Mouse (Mus musculus): Measurements from ENCODE around the gene Pik3r2. TPM values are rescaled to one million over a fixed set of nuclear protein-coding genes. Genes with fewer than 3 reads are reported as not detected.
A peak's percentile ranks its signal among the peaks of the same experiment; 100 is the strongest.

The Pik3r2 gene
- polyA plus RNA-seq, 1 experiment from 2014 or later = 84.5 TPM

GRCm38 (mm10) chr8:70808955-70809701, 32.6 kb upstream of the Pik3r2 start:
- Histone ChIP-seq H3K36me3 (no peaks in the 10 kb centered on the region), H3K4me1 (peaks cover 9% of the 10 kb centered on the region; the same call in 1 of the 2 replicates), H3K9me3 (replicated peaks) (no peaks in the 10 kb centered on the region), H3K27me3 (peaks cover 36% of the 10 kb centered on the region), H3K27ac (no peak overlapping the region), H3K9ac (no peak overlapping the region), H3K4me3 (no peak overlapping the region), H3K4me2 (replicated peaks) (no peak overlapping the region)
- WGBS = 75% methylated on average over 8 of the region's 8 CpGs
- no peak for ATAC-seq (ENCODE audit: low FRiP score)

- no peaks in the 10 kb centered on the region for H3K36me3 ChIP-seq
- WGBS = 54% methylated on average over 5 of the region's 5 CpGs
- no peak within 1 kb of the TSS for H3K9ac ChIP-seq
- peaks cover 16% of the 10 kb centered on the region for H3K4me1 ChIP-seq
- no peak within 1 kb of the TSS for H3K4me2 ChIP-seq (replicated peaks)
- ATAC-seq (ENCODE audit: low FRiP score) = no peak
- peaks cover 42% of the 10 kb centered on the region for H3K27me3 ChIP-seq
- no peak within 1 kb of the TSS for H3K27ac ChIP-seq
- H3K4me3 ChIP-seq = no peak within 1 kb of the TSS
- H3K9me3 ChIP-seq (replicated peaks) = no peaks in the 10 kb centered on the region
These were observed 31.7 kb upstream of the Pik3r2 start, which contains the start of gene Il12rb1 for GRCm38 (mm10) chr8:70808239-70808638. Gene Il12rb1 (plus strand): TSS chr8:70808449.

GRCm38 (mm10) chr8:70807304-70807703, 30.8 kb upstream of the Pik3r2 start:
- ATAC-seq (ENCODE audit: low FRiP score) = no peak
- no peak overlapping the region for H3K4me2 ChIP-seq (replicated peaks)
- H3K4me1 ChIP-seq = peaks cover 16% of the 10 kb centered on the region
- H3K27me3 ChIP-seq = peaks cover 52% of the 10 kb centered on the region
- H3K4me3 ChIP-seq = no peak overlapping the region
- no peak overlapping the region for H3K9ac ChIP-seq
- H3K9me3 ChIP-seq (replicated peaks) = no peaks in the 10 kb centered on the region
- H3K36me3 ChIP-seq = no peaks in the 10 kb centered on the region
- WGBS = 53% methylated on average over 1 of the region's 1 CpGs
- no peak overlapping the region for H3K27ac ChIP-seq

- Histone ChIP-seq H3K27me3 (peaks cover 59% of the 10 kb centered on the region), H3K9ac (no peak overlapping the region), H3K4me1 (peaks cover 16% of the 10 kb centered on the region), H3K4me3 (no peak overlapping the region), H3K36me3 (no peaks in the 10 kb centered on the region), H3K4me2 (replicated peaks) (no peak overlapping the region), H3K9me3 (replicated peaks) (no peaks in the 10 kb centered on the region), H3K27ac (no peak overlapping the region)
- 77% methylated on average over 4 of the region's 4 CpGs for WGBS
- ATAC-seq (ENCODE audit: low FRiP score) = no peak
These were observed 30.0 kb upstream of the Pik3r2 start for GRCm38 (mm10) chr8:70806541-70806940.

GRCm38 (mm10) chr8:70804481-70805206, 28.1 kb upstream of the Pik3r2 start, which contains the start of gene Mast3:
Gene Mast3 (minus strand): TSS chr8:70805054.
- WGBS = 2% methylated on average over 45 of the region's 45 CpGs
- H3K27me3 ChIP-seq = peaks cover 67% of the 10 kb centered on the region

GRCm38 (mm10) chr8:70803761-70804480, 27.4 kb upstream of the Pik3r2 start:
- Histone ChIP-seq H3K36me3 (no peaks in the 10 kb centered on the region), H3K27me3 (peaks cover 74% of the 10 kb centered on the region), H3K4me3 (peak overlapping the region; percentile 42), H3K9ac (peak overlapping the region; percentile 44; the same call in 1 of the 2 replicates), H3K27ac (no peak overlapping the region), H3K4me1 (peaks cover 22% of the 10 kb centered on the region), H3K9me3 (replicated peaks) (no peaks in the 10 kb centered on the region), H3K4me2 (replicated peaks) (peak overlapping the region; percentile 72)
- WGBS = 2% methylated on average over 47 of the region's 47 CpGs
- no peak for ATAC-seq (ENCODE audit: low FRiP score)

More at GRCm38 (mm10) chr8:70804481-70805206, 28.1 kb upstream of the Pik3r2 start, which contains the start of gene Mast3:
- ATAC-seq (ENCODE audit: low FRiP score) = peak; percentile 88
- no peaks in the 10 kb centered on the region for H3K9me3 ChIP-seq (replicated peaks)
- no peak within 1 kb of the TSS for H3K27ac ChIP-seq
- peak within 1 kb of the TSS; percentile 42 for H3K4me3 ChIP-seq
- H3K4me1 ChIP-seq = peaks cover 22% of the 10 kb centered on the region
- peak within 1 kb of the TSS; percentile 44; the same call in 1 of the 2 replicates for H3K9ac ChIP-seq
- H3K4me2 ChIP-seq (replicated peaks) = peak within 1 kb of the TSS; percentile 72
- no peaks in the 10 kb centered on the region for H3K36me3 ChIP-seq

GRCm38 (mm10) chr8:70802786-70803510, 26.4 kb upstream of the Pik3r2 start:
- no peak for ATAC-seq (ENCODE audit: low FRiP score)
- no peak overlapping the region for H3K4me2 ChIP-seq (replicated peaks)
- WGBS = 69% methylated on average over 11 of the region's 11 CpGs
- H3K36me3 ChIP-seq = no peaks in the 10 kb centered on the region
- H3K27ac ChIP-seq = no peak overlapping the region
- H3K27me3 ChIP-seq = peaks cover 82% of the 10 kb centered on the region
- no peaks in the 10 kb centered on the region for H3K9me3 ChIP-seq (replicated peaks)
- no peak overlapping the region for H3K4me3 ChIP-seq
- H3K4me1 ChIP-seq = peaks cover 26% of the 10 kb centered on the region
- H3K9ac ChIP-seq = no peak overlapping the region

GRCm38 (mm10) chr8:70801830-70802229, 25.3 kb upstream of the Pik3r2 start:
- peaks cover 31% of the 10 kb centered on the region for H3K4me1 ChIP-seq
- no peak overlapping the region for H3K4me3 ChIP-seq
- H3K9ac ChIP-seq = no peak overlapping the region
- H3K36me3 ChIP-seq = no peaks in the 10 kb centered on the region
- no peak for ATAC-seq (ENCODE audit: low FRiP score)
- H3K4me2 ChIP-seq (replicated peaks) = no peak overlapping the region
- no peak overlapping the region for H3K27ac ChIP-seq
- peaks cover 79% of the 10 kb centered on the region for H3K27me3 ChIP-seq
- 88% methylated on average over 1 of the region's 1 CpGs for WGBS
- no peaks in the 10 kb centered on the region for H3K9me3 ChIP-seq (replicated peaks)

- no peak for ATAC-seq (ENCODE audit: low FRiP score)
- Histone ChIP-seq H3K4me2 (replicated peaks) (no peak overlapping the region), H3K4me1 (peaks cover 36% of the 10 kb centered on the region), H3K36me3 (no peaks in the 10 kb centered on the region), H3K27me3 (peaks cover 78% of the 10 kb centered on the region), H3K9ac (no peak overlapping the region), H3K4me3 (no peak overlapping the region), H3K27ac (no peak overlapping the region), H3K9me3 (replicated peaks) (no peaks in the 10 kb centered on the region)
- 24% methylated on average over 15 of the region's 15 CpGs for WGBS
These were observed 24.6 kb upstream of the Pik3r2 start for GRCm38 (mm10) chr8:70801156-70801555.

GRCm38 (mm10) chr8:70800648-70801047, 24.1 kb upstream of the Pik3r2 start:
- H3K4me1 ChIP-seq = peaks cover 37% of the 10 kb centered on the region

GRCm38 (mm10) chr8:70798281-70798680, 21.8 kb upstream of the Pik3r2 start:
- 0 out of 2 replicates have a peak overlapping the region, but pooled peaks have one; percentile 77 for H3K9ac ChIP-seq
- H3K9me3 ChIP-seq (replicated peaks) = no peaks in the 10 kb centered on the region
- H3K4me2 ChIP-seq (replicated peaks) = peak overlapping the region; percentile 76
- H3K27me3 ChIP-seq = peaks cover 74% of the 10 kb centered on the region
- H3K4me3 ChIP-seq = peak overlapping the region; percentile 54; the same call in 1 of the 2 replicates
- no peaks in the 10 kb centered on the region for H3K36me3 ChIP-seq
- H3K27ac ChIP-seq = no peak overlapping the region
- WGBS = 12% methylated on average over 15 of the region's 15 CpGs
- peaks cover 25% of the 10 kb centered on the region for H3K4me1 ChIP-seq
- no peak for ATAC-seq (ENCODE audit: low FRiP score)

More at GRCm38 (mm10) chr8:70800648-70801047, 24.1 kb upstream of the Pik3r2 start:
- H3K27me3 ChIP-seq = peaks cover 77% of the 10 kb centered on the region
- H3K4me2 ChIP-seq (replicated peaks) = no peak overlapping the region
- H3K4me3 ChIP-seq = no peak overlapping the region
- WGBS = 52% methylated on average over 10 of the region's 10 CpGs
- no peak overlapping the region for H3K9ac ChIP-seq
- no peaks in the 10 kb centered on the region for H3K36me3 ChIP-seq
- no peak overlapping the region for H3K27ac ChIP-seq
- ATAC-seq (ENCODE audit: low FRiP score) = no peak
- H3K9me3 ChIP-seq (replicated peaks) = no peaks in the 10 kb centered on the region
